Mouse (Mus musculus): ENCODE measurements around the gene Amz1.

The Amz1 gene

GRCm38 (mm10) chr5:140723822-140724221 is at the start of gene Amz1:
Gene Amz1 (plus strand): TSS chr5:140724127.
- DNase-seq, result no peak

- no peak for DNase-seq
These were observed 48.8 kb upstream of the Amz1 start for GRCm38 (mm10) chr5:140675079-140675478.

GRCm38 (mm10) chr5:140675640-140676039 is 48.3 kb upstream of the Amz1 start:
- no peak for DNase-seq

- DNase-seq, result no peak
These were observed 46.8 kb upstream of the Amz1 start for GRCm38 (mm10) chr5:140677137-140677536.

- no peak for DNase-seq
These were observed 43.9 kb upstream of the Amz1 start for GRCm38 (mm10) chr5:140680051-140680450.

GRCm38 (mm10) chr5:140680950-140681349 is 43.0 kb upstream of the Amz1 start:
- no peak for DNase-seq

GRCm38 (mm10) chr5:140682113-140682512 is 41.8 kb upstream of the Amz1 start:
- DNase-seq, result no peak

GRCm38 (mm10) chr5:140684343-140685148 is 39.4 kb upstream of the Amz1 start:
- peak; percentile 52 for DNase-seq

- peak; percentile 9 for DNase-seq
These were observed 35.5 kb upstream of the Amz1 start for GRCm38 (mm10) chr5:140688434-140688833.

GRCm38 (mm10) chr5:140695987-140696386 is 27.9 kb upstream of the Amz1 start:
- DNase-seq, result no peak

GRCm38 (mm10) chr5:140699776-140700175 is 24.2 kb upstream of the Amz1 start:
- DNase-seq, result peak; percentile 69

- DNase-seq, result peak; percentile 48
These were observed 22.3 kb upstream of the Amz1 start for GRCm38 (mm10) chr5:140701661-140702060.

GRCm38 (mm10) chr5:140702103-140702513 is 21.8 kb upstream of the Amz1 start, which contains the start of gene Iqce:
Gene Iqce (minus strand): TSS chr5:140702378.
- peak; percentile 96 for DNase-seq

- no peak for DNase-seq
These were observed 21.2 kb upstream of the Amz1 start for GRCm38 (mm10) chr5:140702618-140703175.

- DNase-seq, result no peak
These were observed 20.2 kb upstream of the Amz1 start for GRCm38 (mm10) chr5:140703480-140704377.

- peak; percentile 100 for DNase-seq
These were observed 19.3 kb upstream of the Amz1 start, which contains the start of gene Brat1 for GRCm38 (mm10) chr5:140704378-140705251. Gene Brat1 (plus strand): TSS chr5:140705011.

GRCm38 (mm10) chr5:140705501-140706171 is 18.3 kb upstream of the Amz1 start:
- DNase-seq, result peak; percentile 23

GRCm38 (mm10) chr5:140710315-140710714 is 13.6 kb upstream of the Amz1 start:
- DNase-seq, result no peak

- no peak for DNase-seq
These were observed 12.9 kb upstream of the Amz1 start for GRCm38 (mm10) chr5:140711040-140711439.

GRCm38 (mm10) chr5:140720773-140721172 is 3.2 kb upstream of the Amz1 start:
- no peak for DNase-seq

- DNase-seq, result no peak
These were observed 1.8 kb upstream of the Amz1 start for GRCm38 (mm10) chr5:140722121-140722520.

Data from kidney, postnatal 14 days (tissue).